Mouse (Mus musculus): ENCODE measurements around the gene Ppp6r1.

Ppp6r1 gene

GRCm38 (mm10) chr7:4658128-4658907 lies 501 bp downstream of the Ppp6r1 start:
- no peak for DNase-seq (ENCODE audit: low read depth, low spot score)

GRCm38 (mm10) chr7:4657521-4658127 lies 1.2 kb downstream of the Ppp6r1 start:
- DNase-seq (ENCODE audit: low read depth, low spot score), result peak; percentile 72

- DNase-seq (ENCODE audit: low read depth, low spot score), result no peak
Measured at GRCm38 (mm10) chr7:4656818-4657217, 2.0 kb downstream of the Ppp6r1 start.

- no peak for DNase-seq (ENCODE audit: low read depth, low spot score)
Measured at GRCm38 (mm10) chr7:4655916-4656315, 2.9 kb downstream of the Ppp6r1 start.

GRCm38 (mm10) chr7:4655393-4655792 lies 3.4 kb downstream of the Ppp6r1 start:
- DNase-seq (ENCODE audit: low read depth, low spot score), result no peak

- no peak for DNase-seq (ENCODE audit: low read depth, low spot score)
Measured at GRCm38 (mm10) chr7:4654221-4654620, 4.6 kb downstream of the Ppp6r1 start.

- DNase-seq (ENCODE audit: low read depth, low spot score), result peak; percentile 64
Measured at GRCm38 (mm10) chr7:4653780-4654179, 5.0 kb downstream of the Ppp6r1 start.

GRCm38 (mm10) chr7:4653351-4653750 lies 5.5 kb downstream of the Ppp6r1 start:
- DNase-seq (ENCODE audit: low read depth, low spot score), result no peak

GRCm38 (mm10) chr7:4652726-4653125 lies 6.1 kb downstream of the Ppp6r1 start:
- DNase-seq (ENCODE audit: low read depth, low spot score), result no peak

- DNase-seq (ENCODE audit: low read depth, low spot score), result no peak
Measured at GRCm38 (mm10) chr7:4651581-4651980, 7.2 kb downstream of the Ppp6r1 start.

GRCm38 (mm10) chr7:4647992-4648391 lies 10.8 kb downstream of the Ppp6r1 start:
- no peak for DNase-seq (ENCODE audit: low read depth, low spot score)

- DNase-seq (ENCODE audit: low read depth, low spot score), result no peak
Measured at GRCm38 (mm10) chr7:4647291-4647690, 11.5 kb downstream of the Ppp6r1 start.

- DNase-seq (ENCODE audit: low read depth, low spot score), result no peak
Measured at GRCm38 (mm10) chr7:4646806-4647205, 12.0 kb downstream of the Ppp6r1 start.

GRCm38 (mm10) chr7:4643225-4643624 lies 15.6 kb downstream of the Ppp6r1 start:
- no peak for DNase-seq (ENCODE audit: low read depth, low spot score)

- DNase-seq (ENCODE audit: low read depth, low spot score), result no peak
Measured at GRCm38 (mm10) chr7:4641956-4642355, 16.9 kb downstream of the Ppp6r1 start.

GRCm38 (mm10) chr7:4641155-4641554 lies 17.7 kb downstream of the Ppp6r1 start:
- DNase-seq (ENCODE audit: low read depth, low spot score), result peak; percentile 77

- no peak for DNase-seq (ENCODE audit: low read depth, low spot score)
Measured at GRCm38 (mm10) chr7:4636179-4636578, 22.6 kb downstream of the Ppp6r1 start.

- no peak for DNase-seq (ENCODE audit: low read depth, low spot score)
Measured at GRCm38 (mm10) chr7:4631031-4631430, 27.8 kb downstream of the Ppp6r1 start, which contains the start of gene Tmem86b. Tmem86b (minus strand) TSS chr7:4631422.

- no peak for DNase-seq (ENCODE audit: low read depth, low spot score)
Measured at GRCm38 (mm10) chr7:4630198-4630597, 28.6 kb downstream of the Ppp6r1 start.

- no peak for DNase-seq (ENCODE audit: low read depth, low spot score)
Measured at GRCm38 (mm10) chr7:4629586-4629985, 29.2 kb downstream of the Ppp6r1 start.

GRCm38 (mm10) chr7:4625928-4626327 lies 32.9 kb downstream of the Ppp6r1 start:
- no peak for DNase-seq (ENCODE audit: low read depth, low spot score)

GRCm38 (mm10) chr7:4624343-4624742 lies 34.5 kb downstream of the Ppp6r1 start:
- DNase-seq (ENCODE audit: low read depth, low spot score), result peak; percentile 48

- peak; percentile 82 for DNase-seq (ENCODE audit: low read depth, low spot score)
Measured at GRCm38 (mm10) chr7:4623544-4624189, 35.2 kb downstream of the Ppp6r1 start.

Data from brain, adult 2 months (tissue).